Mouse (Mus musculus): ENCODE measurements around the gene 2900026A02Rik. TPM values are rescaled to one million over a fixed set of nuclear protein-coding genes. Genes with fewer than 3 reads are reported as not detected.

2900026A02Rik gene
- polyA plus RNA-seq, 1 experiment = 0.01 TPM

DNA sequence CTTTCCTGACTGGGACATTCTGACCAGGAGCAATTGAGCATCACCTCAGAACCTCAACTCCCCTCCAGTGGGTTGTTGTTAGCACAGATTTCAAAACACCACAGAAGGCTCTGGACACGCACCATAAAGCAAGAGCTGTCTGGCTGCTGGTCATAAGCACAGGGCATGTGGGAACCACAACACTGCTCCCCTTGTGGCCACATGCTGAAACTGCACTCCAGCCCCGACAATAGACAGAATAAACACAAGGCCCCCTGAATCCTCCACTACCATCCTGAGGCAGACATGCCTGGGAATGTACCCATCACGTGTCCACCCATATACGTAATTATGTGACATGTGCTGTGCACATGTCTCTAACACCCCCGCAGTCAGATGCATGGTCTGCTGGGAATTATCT is 129.9 kb downstream of the 2900026A02Rik start:
- H3K4me1 ChIP-seq (ENCODE audit: control insufficient read depth) = no peaks in the 10 kb centered on the region
- peaks cover 2% of the 10 kb centered on the region; the same call in 1 of the 2 replicates for H3K36me3 ChIP-seq (ENCODE audit: control insufficient read depth)
- no peaks in the 10 kb centered on the region for H3K27me3 ChIP-seq (ENCODE audit: control insufficient read depth)
- H3K4me3 ChIP-seq (replicated peaks) = no peak overlapping the region
- no peaks in the 10 kb centered on the region for H3K9me3 ChIP-seq (ENCODE audit: control insufficient read depth, low read length)
- TF ChIP-seq TAL1 (IDR thresholded peaks at IDR 0.05; ENCODE audit: low read length) (no peak), GATA1 (IDR thresholded peaks at IDR 0.05; ENCODE audit: low read length) (no peak)

GRCm38 (mm10) chr5:113090750-113091149 is 130.3 kb downstream of the 2900026A02Rik start:
- TF ChIP-seq GATA1 (IDR thresholded peaks at IDR 0.05; ENCODE audit: low read length) = no peak
- TF ChIP-seq TAL1 (IDR thresholded peaks at IDR 0.05; ENCODE audit: low read length) = no peak
- Histone ChIP-seq H3K27me3 (ENCODE audit: control insufficient read depth) (no peaks in the 10 kb centered on the region), H3K9me3 (ENCODE audit: control insufficient read depth, low read length) (no peaks in the 10 kb centered on the region), H3K4me3 (replicated peaks) (no peak overlapping the region), H3K4me1 (ENCODE audit: control insufficient read depth) (no peaks in the 10 kb centered on the region), H3K36me3 (ENCODE audit: control insufficient read depth) (peaks cover 2% of the 10 kb centered on the region; the same call in 1 of the 2 replicates)

- no peak for TF ChIP-seq TAL1 (IDR thresholded peaks at IDR 0.05; ENCODE audit: low read length)
- no peak for TF ChIP-seq GATA1 (IDR thresholded peaks at IDR 0.05; ENCODE audit: low read length)
- H3K4me1 ChIP-seq (ENCODE audit: control insufficient read depth) = no peaks in the 10 kb centered on the region
- H3K36me3 ChIP-seq (ENCODE audit: control insufficient read depth) = peaks cover 2% of the 10 kb centered on the region; the same call in 1 of the 2 replicates
- H3K27me3 ChIP-seq (ENCODE audit: control insufficient read depth) = no peaks in the 10 kb centered on the region
- no peaks in the 10 kb centered on the region for H3K9me3 ChIP-seq (ENCODE audit: control insufficient read depth, low read length)
- H3K4me3 ChIP-seq (replicated peaks) = no peak overlapping the region
Measured at GRCm38 (mm10) chr5:113090077-113090690, 130.9 kb downstream of the 2900026A02Rik start.

- TF ChIP-seq TAL1 (IDR thresholded peaks at IDR 0.05; ENCODE audit: low read length) (no peak), GATA1 (IDR thresholded peaks at IDR 0.05; ENCODE audit: low read length) (no peak)
- no peaks in the 10 kb centered on the region for H3K27me3 ChIP-seq (ENCODE audit: control insufficient read depth)
Measured at GRCm38 (mm10) chr5:113087465-113087864, 133.6 kb downstream of the 2900026A02Rik start.

GRCm38 (mm10) chr5:113086990-113087389 is 134.0 kb downstream of the 2900026A02Rik start:
- peaks cover 2% of the 10 kb centered on the region for H3K4me1 ChIP-seq (ENCODE audit: control insufficient read depth)
- peaks cover 5% of the 10 kb centered on the region for H3K9me3 ChIP-seq (ENCODE audit: control insufficient read depth, low read length)
- TF ChIP-seq GATA1 (IDR thresholded peaks at IDR 0.05; ENCODE audit: low read length) = no peak
- TF ChIP-seq TAL1 (IDR thresholded peaks at IDR 0.05; ENCODE audit: low read length) = no peak
- no peak overlapping the region for H3K4me3 ChIP-seq (replicated peaks)
- H3K36me3 ChIP-seq (ENCODE audit: control insufficient read depth) = no peaks in the 10 kb centered on the region; the same call in 1 of the 2 replicates
- H3K27me3 ChIP-seq (ENCODE audit: control insufficient read depth) = no peaks in the 10 kb centered on the region

More at GRCm38 (mm10) chr5:113087465-113087864, 133.6 kb downstream of the 2900026A02Rik start:
- Histone ChIP-seq H3K4me1 (ENCODE audit: control insufficient read depth) (peaks cover 2% of the 10 kb centered on the region), H3K36me3 (ENCODE audit: control insufficient read depth) (no peaks in the 10 kb centered on the region; the same call in 1 of the 2 replicates), H3K9me3 (ENCODE audit: control insufficient read depth, low read length) (peaks cover 5% of the 10 kb centered on the region), H3K4me3 (replicated peaks) (no peak overlapping the region)

GRCm38 (mm10) chr5:113086439-113086838 is 134.6 kb downstream of the 2900026A02Rik start:
- no peak overlapping the region for H3K4me3 ChIP-seq (replicated peaks)
- TF ChIP-seq TAL1 (IDR thresholded peaks at IDR 0.05; ENCODE audit: low read length) = no peak
- TF ChIP-seq GATA1 (IDR thresholded peaks at IDR 0.05; ENCODE audit: low read length) = no peak
- H3K36me3 ChIP-seq (ENCODE audit: control insufficient read depth) = no peaks in the 10 kb centered on the region; the same call in 1 of the 2 replicates
- peaks cover 2% of the 10 kb centered on the region for H3K4me1 ChIP-seq (ENCODE audit: control insufficient read depth)
- no peaks in the 10 kb centered on the region for H3K27me3 ChIP-seq (ENCODE audit: control insufficient read depth)
- peaks cover 5% of the 10 kb centered on the region for H3K9me3 ChIP-seq (ENCODE audit: control insufficient read depth, low read length)

DNA sequence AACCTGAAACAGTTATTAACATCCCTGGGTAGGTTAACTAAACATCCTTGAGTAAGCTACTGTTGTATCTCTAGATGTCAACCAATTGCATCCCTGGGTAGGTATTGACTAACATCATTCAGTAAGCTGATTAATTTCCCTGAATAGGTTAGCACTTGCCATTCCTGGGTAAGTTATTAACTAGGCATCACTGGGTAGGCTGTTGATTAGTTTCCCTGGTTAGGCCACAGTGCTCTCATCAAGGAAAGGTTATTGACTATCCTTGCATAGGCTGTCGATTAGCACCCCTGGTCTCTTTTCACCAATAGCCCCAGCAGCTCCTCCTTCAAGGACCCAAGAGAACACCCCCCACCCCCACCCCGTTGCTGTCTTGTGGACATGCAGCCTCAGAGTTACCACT is 135.1 kb downstream of the 2900026A02Rik start:
- no peak for TF ChIP-seq GATA1 (IDR thresholded peaks at IDR 0.05; ENCODE audit: low read length)
- no peak for TF ChIP-seq TAL1 (IDR thresholded peaks at IDR 0.05; ENCODE audit: low read length)
- peaks cover 5% of the 10 kb centered on the region for H3K9me3 ChIP-seq (ENCODE audit: control insufficient read depth, low read length)
- H3K4me3 ChIP-seq (replicated peaks) = no peak overlapping the region
- no peaks in the 10 kb centered on the region for H3K27me3 ChIP-seq (ENCODE audit: control insufficient read depth)
- peaks cover 2% of the 10 kb centered on the region for H3K4me1 ChIP-seq (ENCODE audit: control insufficient read depth)
- no peaks in the 10 kb centered on the region; the same call in 1 of the 2 replicates for H3K36me3 ChIP-seq (ENCODE audit: control insufficient read depth)

GRCm38 (mm10) chr5:113084309-113084708 is 136.7 kb downstream of the 2900026A02Rik start:
- H3K4me1 ChIP-seq (ENCODE audit: control insufficient read depth) = peaks cover 2% of the 10 kb centered on the region
- H3K9me3 ChIP-seq (ENCODE audit: control insufficient read depth, low read length) = peaks cover 5% of the 10 kb centered on the region
- TF ChIP-seq TAL1 (IDR thresholded peaks at IDR 0.05; ENCODE audit: low read length) (no peak), GATA1 (IDR thresholded peaks at IDR 0.05; ENCODE audit: low read length) (no peak)
- H3K4me3 ChIP-seq (replicated peaks) = no peak overlapping the region
- no peaks in the 10 kb centered on the region for H3K36me3 ChIP-seq (ENCODE audit: control insufficient read depth)
- H3K27me3 ChIP-seq (ENCODE audit: control insufficient read depth) = no peaks in the 10 kb centered on the region

- Histone ChIP-seq H3K4me3 (replicated peaks) (no peak overlapping the region), H3K27me3 (ENCODE audit: control insufficient read depth) (no peaks in the 10 kb centered on the region), H3K4me1 (ENCODE audit: control insufficient read depth) (peaks cover 2% of the 10 kb centered on the region), H3K36me3 (ENCODE audit: control insufficient read depth) (no peaks in the 10 kb centered on the region), H3K9me3 (ENCODE audit: control insufficient read depth, low read length) (peaks cover 5% of the 10 kb centered on the region)
- no peak for TF ChIP-seq GATA1 (IDR thresholded peaks at IDR 0.05; ENCODE audit: low read length)
- TF ChIP-seq TAL1 (IDR thresholded peaks at IDR 0.05; ENCODE audit: low read length) = no peak
Measured at GRCm38 (mm10) chr5:113082356-113083168, 138.5 kb downstream of the 2900026A02Rik start.
